Mouse (Mus musculus) liver, embryonic 14.5 days (tissue): ENCODE results near the gene Mrpl47. TPM values are rescaled to one million over a fixed set of nuclear protein-coding genes. Genes with fewer than 3 reads are reported as not detected.

ENCODE experiments used
- ATAC-seq: fragments of 200-750 bp; cut with Nextera tagmentation; 2 replicates; pipeline ENCODE4 v1.8.0; 2017; ENCODE audit warnings: moderate number of reproducible peaks, mild to moderate bottlenecking, moderate library complexity; ENCODE audit not compliant: insufficient read depth
- DNase-seq, 3 experiments: peaks; one replicate each; pipeline ENCODE4 v3.0.0-alpha.2; 2012 to 2013; ENCODE audit warnings: low read depth in 3 of 3, low spot score in 3 of 3
- H3K27ac ChIP-seq: fragments of 300-500 bp; sonication (generic); 2 replicates; pipeline ENCODE4 v1.5.1; 2014; ENCODE audit warnings: moderate library complexity, mild to moderate bottlenecking, control low read depth, inconsistent platforms
- H3K27me3 ChIP-seq: fragments of 300-500 bp; sonication (generic); 2 replicates; pipeline ENCODE4 v1.6.1; 2014; ENCODE audit warnings: mild to moderate bottlenecking, low read length, moderate library complexity; ENCODE audit not compliant: control insufficient read depth, insufficient read depth
- H3K36me3 ChIP-seq: fragments of 300-500 bp; sonication (generic); replicated peaks from 2 replicates; pipeline ENCODE4 v1.6.1; 2014; ENCODE audit warnings: low read depth; ENCODE audit not compliant: control insufficient read depth, insufficient read depth
- H3K4me1 ChIP-seq, 2 experiments: fragments of 200-500 bp in 1 of 2; fragments of 300-500 bp in 1 of 2; sonication (generic) in 1 of 2; replicated peaks; 2 replicates each; pipeline ENCODE4 v1.6.1; 2012 to 2014; ENCODE audit warnings: antibody characterized with exemption in 1 of 2, inconsistent platforms in 1 of 2, low read length in 1 of 2; ENCODE audit not compliant: control insufficient read depth in 2 of 2, insufficient read depth in 2 of 2
- H3K4me2 ChIP-seq: fragments of 300-500 bp; sonication (generic); 2 replicates; pipeline ENCODE4 v1.6.1; 2014; ENCODE audit warnings: low read depth, mild to moderate bottlenecking, control low read depth, moderate library complexity
- H3K4me3 ChIP-seq, 2 experiments: fragments of 200-500 bp in 1 of 2; fragments of 300-500 bp in 1 of 2; sonication (generic) in 1 of 2; 2 replicates each; pipeline ENCODE4 v1.5.1; 2012 to 2014; ENCODE audit warnings: low read depth in 2 of 2, low read length in 2 of 2, mild to moderate bottlenecking in 2 of 2, control low read depth in 1 of 2, inconsistent platforms in 1 of 2, moderate library complexity in 1 of 2; ENCODE audit not compliant: insufficient read depth in 1 of 2
- H3K9ac ChIP-seq: fragments of 300-500 bp; sonication (generic); replicated peaks from 2 replicates; pipeline ENCODE4 v1.6.1; 2014; ENCODE audit warnings: mild to moderate bottlenecking, control low read depth, moderate library complexity
- H3K9me3 ChIP-seq: fragments of 300-500 bp; sonication (generic); 2 replicates; pipeline ENCODE4 v1.6.1; 2016; ENCODE audit warnings: low read length, mixed read lengths; ENCODE audit not compliant: control insufficient read depth
- CTCF ChIP-seq: IDR thresholded peaks from 2 replicates; pipeline ENCODE4 v1.5.1; 2016; ENCODE audit warnings: antibody characterized with exemption, low read depth, control low read depth
- EP300 ChIP-seq: IDR thresholded peaks from 2 replicates; pipeline ENCODE4 v1.6.1; 2016; ENCODE audit warnings: antibody characterized with exemption, low read depth
- WGBS: fragments of 180-500 bp; shearing (Covaris S2); extraction: QIAGEN DNeasy Blood & Tissue Kit; methylation state at CpG from one replicate; pipeline ENCODE4 v1.1.7; 2014; ENCODE audit not compliant: insufficient replicate concordance; 5-methylcytosine and 5-hydroxymethylcytosine counted together
- polyA plus RNA-seq, 2 experiments: library from polyadenylated mRNA; depleted of rRNA in 1 of 2; stranded (reverse) in 1 of 2; unstranded in 1 of 2; fragments of >200 nt; fragmentation: Nextera tagmentation in 1 of 2; extraction: Ambion mirVana in 1 of 2; gene quantifications; 2 replicates each; pipeline versions ENCODE4 v1.2.1 to v1.2.3; 2012 to 2014

The Mrpl47 gene
- 5.5 and 8.4 TPM in 2 replicates for polyA plus RNA-seq (2012; rRNA removed)
- polyA plus RNA-seq (2014; fragmentation: Nextera tagmentation; extraction: Ambion mirVana): 24.0 and 24.7 TPM in 2 replicates

GRCm38 (mm10) chr3:32737172-32737655 lies at the start of gene Mrpl47:
Gene Mrpl47, minus strand, starts transcription at chr3:32737605.
- ATAC-seq (peak; percentile 28), DNase-seq (peak in 1 of 3 experiments; percentile 4)
- Histone ChIP-seq H3K9ac (peak within 1 kb of the TSS; percentile 75), H3K4me1 (peaks cover 12 to 14% of the 10 kb centered on the region in 2 experiments), H3K4me3 (peak within 1 kb of the TSS; percentile 93 to 97), H3K36me3 (peaks cover 7% of the 10 kb centered on the region), H3K4me2 (peak within 1 kb of the TSS; percentile 76), H3K27me3 (no peaks in the 10 kb centered on the region), H3K27ac (peak within 1 kb of the TSS; percentile 48), H3K9me3 (no peaks in the 10 kb centered on the region)
- TF ChIP-seq CTCF: no peak
- no peak for TF ChIP-seq EP300
- WGBS: under 1% methylated on average over 31 of the region's 31 CpGs

GRCm38 (mm10) chr3:32770781-32771180 lies 33.4 kb upstream of the Mrpl47 start:
- 43% methylated on average over 2 of the region's 2 CpGs for WGBS

GRCm38 (mm10) chr3:32763902-32764301 lies 26.5 kb upstream of the Mrpl47 start:
- WGBS: 43% methylated on average over 7 of the region's 7 CpGs
- DNase-seq (no peak), ATAC-seq (no peak)
- Histone ChIP-seq H3K9me3 (no peaks in the 10 kb centered on the region), H3K4me3 (no peak overlapping the region), H3K4me1 (no peaks in the 10 kb centered on the region), H3K27ac (no peak overlapping the region), H3K27me3 (no peaks in the 10 kb centered on the region), H3K4me2 (no peak overlapping the region), H3K9ac (no peak overlapping the region), H3K36me3 (no peaks in the 10 kb centered on the region)
- TF ChIP-seq EP300 (no peak), CTCF (no peak)

More at GRCm38 (mm10) chr3:32770781-32771180, 33.4 kb upstream of the Mrpl47 start:
- H3K9me3 ChIP-seq: no peaks in the 10 kb centered on the region
- ATAC-seq: no peak
- TF ChIP-seq EP300: no peak
- no peak for TF ChIP-seq CTCF
- no peaks in the 10 kb centered on the region for H3K27me3 ChIP-seq
- H3K4me3 ChIP-seq: no peak overlapping the region
- no peak overlapping the region for H3K4me2 ChIP-seq
- H3K4me1 ChIP-seq: no peaks in the 10 kb centered on the region
- DNase-seq: no peak
- no peaks in the 10 kb centered on the region for H3K36me3 ChIP-seq
- no peak overlapping the region for H3K9ac ChIP-seq
- H3K27ac ChIP-seq: no peak overlapping the region

GRCm38 (mm10) chr3:32762962-32763361 lies 25.6 kb upstream of the Mrpl47 start:
- Histone ChIP-seq H3K36me3 (no peaks in the 10 kb centered on the region), H3K27me3 (no peaks in the 10 kb centered on the region), H3K4me3 (no peak overlapping the region), H3K4me2 (no peak overlapping the region), H3K9me3 (no peaks in the 10 kb centered on the region), H3K27ac (no peak overlapping the region), H3K9ac (no peak overlapping the region), H3K4me1 (no peaks in the 10 kb centered on the region)
- DNase-seq (no peak), ATAC-seq (no peak)
- 47% methylated on average over 8 of the region's 8 CpGs for WGBS
- no peak for TF ChIP-seq EP300
- TF ChIP-seq CTCF: no peak

GRCm38 (mm10) chr3:32759212-32759611 lies 21.8 kb upstream of the Mrpl47 start:
- Histone ChIP-seq H3K9ac (no peak overlapping the region), H3K4me3 (no peak overlapping the region), H3K36me3 (no peaks in the 10 kb centered on the region), H3K4me2 (no peak overlapping the region), H3K27ac (no peak overlapping the region), H3K27me3 (no peaks in the 10 kb centered on the region), H3K9me3 (no peaks in the 10 kb centered on the region), H3K4me1 (no peaks in the 10 kb centered on the region)
- DNase-seq: no peak
- TF ChIP-seq CTCF: no peak
- TF ChIP-seq EP300: no peak
- 57% methylated on average over 5 of the region's 5 CpGs for WGBS
- ATAC-seq: no peak
